Mouse (Mus musculus) left cerebral cortex, adult 8-10 months (tissue): ENCODE data around the gene Slc1a6. TPM values are rescaled to one million over a fixed set of nuclear protein-coding genes. Genes with fewer than 3 reads are reported as not detected.

ENCODE experiments used
- total RNA-seq, 4 experiments: library from RNA; stranded (reverse); gene quantifications; 2 replicates each; pipeline ENCODE4 v1.2.4; 2022

The Slc1a6 gene
- total RNA-seq, 4 experiments from 2014 or later = 11.0 to 13.9 (median 11.4) TPM

Other genes starting within 250 kb of the Slc1a6 start
- 10 to 100 TPM; 30.3 to 49.3 (median 39.8) TPM for gene Ilvbl, start 206.2 kb upstream of the Slc1a6 start, total RNA-seq
- gene Syde1, start 188.5 kb upstream of the Slc1a6 start, total RNA-seq = 10 to 100 TPM in 1 of 4 experiments, 1 to 10 TPM in 3; 9.0 to 10.4 (median 9.3) TPM
- gene Olfr1357, start 162.4 kb upstream of the Slc1a6 start, total RNA-seq = not detected
- gene Casp14, start 62.2 kb upstream of the Slc1a6 start, total RNA-seq = not detected
- under 1 TPM; 0.18 to 0.57 (median 0.39) TPM for gene Ccdc105, start 27.4 kb upstream of the Slc1a6 start, total RNA-seq
- not detected for gene Olfr1356, start 71.7 kb downstream of the Slc1a6 start, total RNA-seq
- not detected for gene Olfr1355, start 95.0 kb downstream of the Slc1a6 start, total RNA-seq
- gene Olfr1354, start 132.7 kb downstream of the Slc1a6 start, total RNA-seq = not detected
- not detected for gene Olfr8, start 170.1 kb downstream of the Slc1a6 start, total RNA-seq
- not detected for gene Olfr1353, start 182.8 kb downstream of the Slc1a6 start, total RNA-seq
- not detected for gene Olfr1352, start 200.6 kb downstream of the Slc1a6 start, total RNA-seq
- not detected for gene Olfr1351, start 232.0 kb downstream of the Slc1a6 start, total RNA-seq
- gene Olfr57, start 248.2 kb downstream of the Slc1a6 start, total RNA-seq = not detected